In genomic region chr5:142877337-142878280, GRCm38 (mm10) we compare ENCODE assay signal across 8 mouse cellular contexts. TPM values are rescaled to one million over a fixed set of nuclear protein-coding genes. Genes with fewer than 3 reads are reported as not detected.
DNase-seq lines count a peak whose midpoint lies in the region; ATAC-seq and TF ChIP-seq lines count a peak whose summit lies in the region.

No protein-coding gene starts in this region.

- DNase-seq in B cell, adult 2 months = peak; percentile 90 to 91
- peak; percentile 90 for DNase-seq in heart, embryonic 10.5 days (ENCODE audit: low spot score)
- DNase-seq in liver = peak; percentile 86
- DNase-seq in spleen, postnatal 14 days (ENCODE audit: low spot score in 2 of 2) = peak; percentile 75 to 89

- no peak overlapping the region for H3K4me2 ChIP-seq in embryonic facial prominence, embryonic 15.5 days (replicated peaks)
- no peak overlapping the region for H3K4me2 ChIP-seq in kidney, embryonic 16.5 days (replicated peaks; ENCODE audit: low read depth, low read length)

- ATAC-seq in embryonic facial prominence, embryonic 15.5 days (ENCODE audit: insufficient number of reproducible peaks, low FRiP score, low TSS enrichment, low read depth) = peak; percentile 44
- peak; percentile 41 for ATAC-seq in kidney, embryonic 16.5 days (ENCODE audit: low FRiP score, low TSS enrichment)
- ATAC-seq in monocyte, adult 5-6 weeks (replicated peaks; ENCODE audit: insufficient number of reproducible peaks, low FRiP score, low TSS enrichment, poor library complexity, severe bottlenecking) = peak; percentile 59; the same call in 1 of the 2 replicates

- 26% methylated on average over 11 of the region's 11 CpGs for WGBS in bone marrow, adult 2 months
- WGBS in embryonic facial prominence, embryonic 15.5 days = 28% methylated on average over 11 of the region's 11 CpGs
- 29% methylated on average over 11 of the region's 11 CpGs for WGBS in heart, embryonic 10.5 days
- WGBS in kidney, embryonic 16.5 days = 28% methylated on average over 11 of the region's 11 CpGs

- H3K4me1 ChIP-seq in bone marrow, adult 2 months (ENCODE audit: control insufficient read depth, insufficient read depth, low read length) = peaks cover 6% of the 10 kb centered on the region
- peaks cover 45% of the 10 kb centered on the region for H3K4me1 ChIP-seq in embryonic facial prominence, embryonic 15.5 days
- H3K4me1 ChIP-seq in heart, embryonic 10.5 days = peaks cover 29% of the 10 kb centered on the region
- H3K4me1 ChIP-seq in kidney, embryonic 16.5 days (ENCODE audit: insufficient read depth, low read length) = peaks cover 23% of the 10 kb centered on the region

- peak; percentile 98 for TF ChIP-seq CTCF in bone marrow, adult 2 months (IDR thresholded peaks at IDR 0.05; ENCODE audit: control insufficient read depth, insufficient read depth, low read length)

- H3K27me3 ChIP-seq in embryonic facial prominence, embryonic 15.5 days = no peaks in the 10 kb centered on the region
- no peaks in the 10 kb centered on the region for H3K27me3 ChIP-seq in heart, embryonic 10.5 days (ENCODE audit: insufficient read depth, poor library complexity, severe bottlenecking)
- H3K27me3 ChIP-seq in kidney, embryonic 16.5 days (ENCODE audit: insufficient read depth, low read length) = no peaks in the 10 kb centered on the region

- no peaks in the 10 kb centered on the region for H3K9me3 ChIP-seq in embryonic facial prominence, embryonic 15.5 days (replicated peaks)
- H3K9me3 ChIP-seq in heart, embryonic 10.5 days = no peaks in the 10 kb centered on the region
- H3K9me3 ChIP-seq in kidney, embryonic 16.5 days (ENCODE audit: low read length) = no peaks in the 10 kb centered on the region

- H3K36me3 ChIP-seq in embryonic facial prominence, embryonic 15.5 days = peaks cover 32% of the 10 kb centered on the region
- peaks cover 68% of the 10 kb centered on the region for H3K36me3 ChIP-seq in heart, embryonic 10.5 days
- peaks cover 28% of the 10 kb centered on the region for H3K36me3 ChIP-seq in kidney, embryonic 16.5 days (ENCODE audit: insufficient read depth, low read length)

- TF ChIP-seq POLR2A in bone marrow, adult 2 months (IDR thresholded peaks at IDR 0.05; ENCODE audit: borderline replicate concordance, control insufficient read depth, low read depth, low read length) = no peak

- no peak overlapping the region for H3K4me3 ChIP-seq in bone marrow, adult 2 months (replicated peaks; ENCODE audit: control insufficient read depth, low read depth, low read length)
- no peak overlapping the region for H3K4me3 ChIP-seq in embryonic facial prominence, embryonic 15.5 days (replicated peaks)
- H3K4me3 ChIP-seq in heart, embryonic 10.5 days = no peak overlapping the region
- no peak overlapping the region for H3K4me3 ChIP-seq in kidney, embryonic 16.5 days (ENCODE audit: low read length)

- H3K9ac ChIP-seq in embryonic facial prominence, embryonic 15.5 days = no peak overlapping the region
- 0 out of 2 replicates have a peak overlapping the region, but pooled peaks have one; percentile 10 for H3K9ac ChIP-seq in kidney, embryonic 16.5 days (replicated peaks; ENCODE audit: low read length)

- no peak overlapping the region for H3K27ac ChIP-seq in bone marrow, adult 2 months (ENCODE audit: control insufficient read depth, insufficient read depth, low read depth, low read length, poor library complexity)
- no peak overlapping the region for H3K27ac ChIP-seq in embryonic facial prominence, embryonic 15.5 days (replicated peaks)
- H3K27ac ChIP-seq in heart, embryonic 10.5 days = peak overlapping the region; percentile 31; the same call in 1 of the 2 replicates
- H3K27ac ChIP-seq in kidney, embryonic 16.5 days (ENCODE audit: low read length) = no peak overlapping the region

RNA-seq across cellular contexts. Expression of gene Fbxl18, which starts 17.6 kb away (rescaled TPM):
- polyA plus RNA-seq in bone marrow, adult 2 months (2011; ENCODE audit: insufficient read depth, insufficient read length, low replicate concordance, missing spikeins) = 4.6 and 10.8 TPM in 2 replicates
- 11.7 and 14.7 TPM in 2 replicates for polyA plus RNA-seq in embryonic facial prominence, embryonic 15.5 days (2015; fragmentation: Nextera tagmentation; extraction: Ambion mirVana)
- 13.4 and 14.6 TPM in 2 replicates for polyA plus RNA-seq in heart, embryonic 10.5 days (2016; fragmentation: Nextera tagmentation; extraction: Ambion mirVana)
- polyA plus RNA-seq in kidney, embryonic 16.5 days (2015; fragmentation: Nextera tagmentation; extraction: Ambion mirVana) = 14.0 and 17.2 TPM in 2 replicates
- 1.6 to 3.6 TPM (median 2.3 TPM) in 3 replicates for total RNA-seq in monocyte, adult 5-6 weeks (2017)

RNA-seq across cellular contexts. Expression of gene Actb, which starts 28.9 kb away (rescaled TPM):
- polyA plus RNA-seq in bone marrow, adult 2 months (2011; ENCODE audit: insufficient read depth, insufficient read length, low replicate concordance, missing spikeins) = 3,846 and 7,097 TPM in 2 replicates
- 12,790 and 13,060 TPM in 2 replicates for polyA plus RNA-seq in embryonic facial prominence, embryonic 15.5 days (2015; fragmentation: Nextera tagmentation; extraction: Ambion mirVana)
- polyA plus RNA-seq in heart, embryonic 10.5 days (2016; fragmentation: Nextera tagmentation; extraction: Ambion mirVana) = 6,505 and 8,921 TPM in 2 replicates
- polyA plus RNA-seq in kidney, embryonic 16.5 days (2015; fragmentation: Nextera tagmentation; extraction: Ambion mirVana) = 12,646 and 13,929 TPM in 2 replicates
- 6,587 to 7,071 TPM (median 6,776 TPM) in 3 replicates for total RNA-seq in monocyte, adult 5-6 weeks (2017)
